Mouse (Mus musculus) CD4-positive helper T cell, adult 2 months (primary cell): ENCODE results near the gene Shd.

Experiments
- DNase-seq: peaks from one replicate; pipeline ENCODE4 v3.0.0-alpha.2; 2012; ENCODE audit warnings: low read depth, missing footprints, low spot score

Shd gene

DNA sequence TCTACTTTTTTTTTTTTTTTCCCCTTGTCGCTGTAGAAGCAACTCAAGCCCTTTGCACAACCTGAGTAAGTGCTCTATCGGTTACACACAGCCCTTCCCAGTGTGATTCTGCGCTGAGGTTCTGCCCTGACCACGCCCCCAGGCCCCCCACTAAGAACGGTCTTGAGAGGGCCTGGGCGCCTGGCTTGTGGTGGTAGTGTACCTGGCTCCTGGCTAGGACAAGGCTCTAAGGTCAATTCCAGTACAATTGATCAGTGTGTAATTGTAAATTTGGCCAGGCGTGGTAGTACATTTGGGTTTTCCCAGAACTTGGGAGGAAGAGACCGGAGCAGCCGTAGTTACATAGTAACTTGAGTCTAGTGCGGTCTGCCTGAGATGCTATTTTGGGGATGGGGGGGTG is 36.7 kb downstream of the Shd start:
- no peak for DNase-seq

DNA sequence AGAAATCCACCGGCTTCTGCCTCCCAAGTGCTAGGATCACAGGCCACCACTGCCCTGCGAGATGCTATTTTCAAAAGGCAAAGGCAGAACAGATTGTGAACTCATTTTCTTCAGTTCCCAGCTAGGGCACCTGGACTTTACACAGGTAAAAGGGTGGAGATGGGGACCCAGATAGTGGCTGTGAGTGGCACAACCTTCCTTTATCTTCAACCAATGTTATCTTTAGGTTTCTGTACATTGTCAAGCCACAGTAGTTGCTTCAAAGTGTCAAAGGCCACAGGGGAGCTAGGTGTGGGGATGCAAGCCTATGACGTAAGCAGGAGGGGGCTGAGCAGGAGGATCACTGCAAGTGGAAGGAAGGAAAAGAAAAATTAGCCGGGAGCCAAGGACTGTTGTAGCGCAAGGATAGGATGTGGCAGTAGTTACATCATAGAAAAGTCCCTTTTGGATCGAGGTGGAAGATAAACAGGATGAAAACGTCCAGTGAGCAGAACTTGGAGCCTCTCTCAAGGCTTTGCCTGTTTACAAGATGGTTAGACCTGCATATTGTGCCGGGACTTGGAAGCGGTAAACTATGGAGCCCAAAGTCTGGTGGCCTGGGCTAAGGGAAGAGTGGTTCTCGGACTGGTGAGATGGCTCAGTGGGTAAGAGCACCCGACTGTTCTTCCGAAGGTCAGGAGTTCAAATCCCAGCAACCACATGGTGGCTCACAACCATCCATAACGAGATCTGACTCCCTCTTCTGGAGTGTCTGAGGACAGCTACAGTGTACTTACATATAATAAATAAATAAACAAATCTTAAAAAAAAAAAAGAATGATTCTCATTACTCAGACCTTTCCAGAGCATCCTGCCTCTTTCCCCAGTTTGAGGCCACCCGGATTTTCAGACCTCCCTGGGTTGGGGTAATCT is 37.4 kb downstream of the Shd start:
- no peak for DNase-seq

DNA sequence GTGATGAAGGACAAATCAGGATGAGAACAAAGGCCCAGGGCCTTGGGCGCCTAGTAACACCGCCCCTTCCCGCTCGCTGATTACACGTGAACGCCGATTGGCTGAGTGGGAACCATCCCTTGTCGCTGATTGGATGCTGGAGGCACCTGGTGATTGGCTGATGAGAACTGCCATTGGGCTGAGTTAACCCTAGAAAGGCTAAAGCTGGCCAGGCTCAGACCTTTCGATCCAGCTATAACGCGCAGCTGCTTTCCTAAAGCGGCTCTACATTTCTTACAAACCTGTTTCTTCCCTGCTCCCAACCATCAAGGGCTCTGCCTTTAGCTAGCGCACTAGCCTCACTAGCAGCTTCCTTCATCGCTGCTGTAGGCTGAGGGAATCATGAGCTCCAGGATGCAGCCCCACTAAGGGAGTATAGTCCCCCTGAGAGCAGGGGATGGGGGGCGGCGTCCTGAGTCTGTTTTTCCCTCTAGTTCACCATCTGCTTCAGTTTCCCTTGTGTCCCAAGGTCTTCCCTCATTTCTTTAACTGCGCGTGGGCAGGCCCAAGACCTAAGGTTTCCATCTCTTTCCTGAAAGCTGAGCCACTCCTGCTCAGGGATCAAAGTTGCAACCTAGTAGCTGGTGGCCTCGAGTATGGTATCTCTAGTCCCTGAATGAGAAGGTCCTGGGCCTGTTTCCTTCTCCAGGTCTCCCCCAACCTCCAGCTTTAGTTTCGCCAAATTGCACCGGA is 38.3 kb downstream of the Shd start:
- peak; percentile 93 for DNase-seq

DNA sequence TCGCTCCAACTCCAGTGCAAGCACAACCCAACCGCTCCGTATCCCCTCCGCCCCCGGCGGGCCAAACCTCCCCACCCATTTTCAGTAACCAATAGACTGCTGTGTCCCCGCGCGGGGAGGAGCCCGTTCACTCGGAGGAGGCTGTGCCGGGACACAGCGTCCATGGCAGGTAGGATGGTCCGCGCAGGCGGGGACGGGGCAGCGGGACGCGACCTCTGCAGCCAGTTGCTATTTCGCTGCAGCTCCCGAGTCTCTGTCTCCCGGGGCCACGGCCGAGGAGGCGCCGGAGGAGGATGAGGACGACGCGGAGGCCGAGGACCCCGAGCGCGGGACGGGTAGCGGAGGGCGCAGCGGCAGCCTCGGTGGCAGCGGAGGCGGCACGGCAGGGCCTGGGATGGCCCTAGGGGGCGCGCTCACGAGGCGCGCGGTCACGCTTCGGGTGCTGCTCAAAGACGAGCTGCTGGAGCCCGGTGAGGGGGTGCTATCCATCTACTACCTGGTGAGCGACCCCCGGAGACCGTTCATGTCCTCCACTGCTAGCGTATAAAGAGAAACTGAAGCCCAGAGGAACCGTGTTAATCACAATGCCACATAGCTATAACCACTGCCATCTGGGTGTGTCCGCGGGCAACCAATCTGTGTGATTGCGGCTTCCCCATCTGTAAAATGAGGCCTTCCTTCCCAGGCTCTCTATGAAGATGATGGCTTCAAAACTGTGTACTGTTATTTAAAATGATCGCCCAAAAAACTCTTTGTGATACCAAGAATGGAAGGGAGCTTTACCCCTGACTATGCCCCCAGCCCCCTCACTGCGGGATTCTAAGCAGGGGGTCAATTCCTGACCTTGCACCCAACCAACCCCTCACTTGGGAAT is 39.1 kb downstream of the Shd start:
- peak; percentile 93 for DNase-seq

DNA sequence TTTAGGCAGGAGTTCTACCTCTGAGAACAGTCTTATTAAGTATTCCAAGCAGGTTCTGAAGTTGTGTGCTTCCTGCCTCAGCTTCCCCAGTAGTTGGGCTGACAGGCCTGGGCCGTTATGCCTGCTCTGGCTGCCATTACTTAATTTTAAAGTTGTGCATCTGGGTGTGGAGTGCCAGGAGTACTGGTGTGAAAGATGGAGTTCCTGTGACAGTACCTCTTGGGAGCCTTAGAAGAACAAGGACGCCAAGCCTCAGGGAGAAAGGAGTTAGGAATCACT is 39.6 kb downstream of the Shd start:
- no peak for DNase-seq

DNA sequence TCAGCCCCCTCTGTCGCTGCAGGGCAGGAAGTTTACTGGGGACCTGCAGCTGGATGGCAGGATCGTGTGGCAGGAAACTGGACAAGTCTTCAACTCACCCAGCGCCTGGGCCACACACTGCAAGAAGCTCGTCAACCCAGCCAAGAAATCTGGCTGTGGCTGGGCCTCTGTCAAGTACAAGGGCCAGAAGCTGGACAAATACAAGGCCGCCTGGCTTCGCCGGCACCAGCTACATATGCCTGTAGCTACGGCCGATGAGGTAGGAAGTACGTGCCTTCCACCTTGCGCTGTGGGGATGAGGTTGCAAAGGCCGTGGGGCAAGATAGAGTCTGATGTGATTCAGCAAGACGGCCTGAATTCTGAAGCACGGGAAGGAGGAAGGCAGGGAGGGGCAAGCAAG is 40.0 kb downstream of the Shd start:
- DNase-seq, result no peak

DNA sequence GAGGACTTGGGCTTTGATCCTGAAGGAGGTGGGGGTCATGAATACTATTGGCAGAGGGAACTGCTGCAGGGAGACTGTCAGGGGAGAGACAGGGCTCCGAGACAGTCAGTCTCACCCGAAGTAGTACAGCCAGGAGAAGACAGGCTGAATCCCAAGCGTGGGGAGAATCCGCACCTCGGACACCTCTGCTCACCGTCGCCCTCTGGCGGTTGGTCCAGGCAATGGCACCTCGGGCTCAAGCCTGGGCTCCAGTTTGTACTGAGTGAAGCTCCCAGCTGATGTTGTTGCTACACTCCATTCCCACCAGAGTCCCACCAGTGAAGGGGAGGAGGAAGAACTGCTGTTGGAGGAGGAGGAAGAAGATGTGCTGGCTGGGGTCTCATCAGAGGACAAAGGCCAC is 40.4 kb downstream of the Shd start:
- peak; percentile 67 for DNase-seq

DNA sequence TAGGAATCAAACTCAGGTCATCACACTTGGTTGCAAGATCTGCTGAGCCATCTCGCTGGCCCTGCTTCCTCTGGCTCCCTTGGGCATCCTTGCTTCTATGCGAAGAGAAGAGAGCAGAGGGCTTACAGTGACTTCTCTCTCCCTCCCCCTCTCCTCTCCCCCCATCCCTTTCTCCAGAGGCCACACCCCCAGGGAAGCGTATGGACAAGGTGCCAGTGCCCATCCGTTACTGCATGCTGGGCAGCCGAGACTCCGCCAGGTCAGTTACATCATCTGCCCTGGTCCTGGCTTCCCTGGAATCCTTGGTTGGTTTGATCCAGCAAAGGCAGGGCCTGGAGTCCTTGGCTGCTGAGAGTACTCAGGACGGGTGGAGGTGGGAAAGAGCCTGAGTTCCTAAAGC is 41.2 kb downstream of the Shd start:
- DNase-seq, result no peak

DNA sequence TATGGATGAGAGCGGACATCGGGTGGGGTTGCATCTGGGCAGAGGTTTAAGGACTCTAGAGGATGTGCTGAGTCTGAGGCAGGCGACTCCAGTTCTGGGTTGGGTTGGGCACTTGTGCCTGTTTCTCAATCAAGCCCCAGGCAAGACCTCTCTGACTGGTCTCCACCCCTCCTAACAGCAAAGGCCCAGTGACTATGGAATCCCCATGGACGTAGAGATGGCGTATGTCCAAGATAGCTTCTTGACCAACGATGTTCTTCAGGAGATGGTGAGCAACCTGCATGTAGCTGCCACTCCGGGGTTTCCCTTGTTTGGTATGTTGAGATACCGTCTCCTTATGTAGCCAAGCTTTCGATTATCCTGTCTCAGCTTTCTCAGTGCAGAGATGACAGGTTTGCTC is 45.0 kb downstream of the Shd start:
- no peak for DNase-seq

DNA sequence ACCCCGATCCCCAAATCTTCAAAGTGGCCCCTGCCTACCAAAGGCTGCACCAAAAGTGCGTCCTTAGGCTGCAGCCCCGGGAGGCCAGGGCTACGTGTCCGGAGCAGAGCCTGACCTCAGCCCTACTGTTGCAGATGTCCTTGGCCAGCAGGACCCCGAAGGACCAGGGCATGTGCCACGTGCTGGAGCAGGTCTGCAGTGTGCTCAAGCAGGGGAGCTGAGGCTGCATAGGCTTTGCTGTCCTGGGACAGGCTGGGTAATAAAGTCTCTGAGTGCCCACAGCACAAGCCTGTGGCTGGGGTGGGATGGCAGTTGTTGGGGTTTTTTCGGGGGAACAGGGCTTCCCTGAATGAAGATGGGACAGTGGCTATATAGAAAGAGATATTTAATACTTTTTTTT is 46.1 kb downstream of the Shd start:
- no peak for DNase-seq

DNA sequence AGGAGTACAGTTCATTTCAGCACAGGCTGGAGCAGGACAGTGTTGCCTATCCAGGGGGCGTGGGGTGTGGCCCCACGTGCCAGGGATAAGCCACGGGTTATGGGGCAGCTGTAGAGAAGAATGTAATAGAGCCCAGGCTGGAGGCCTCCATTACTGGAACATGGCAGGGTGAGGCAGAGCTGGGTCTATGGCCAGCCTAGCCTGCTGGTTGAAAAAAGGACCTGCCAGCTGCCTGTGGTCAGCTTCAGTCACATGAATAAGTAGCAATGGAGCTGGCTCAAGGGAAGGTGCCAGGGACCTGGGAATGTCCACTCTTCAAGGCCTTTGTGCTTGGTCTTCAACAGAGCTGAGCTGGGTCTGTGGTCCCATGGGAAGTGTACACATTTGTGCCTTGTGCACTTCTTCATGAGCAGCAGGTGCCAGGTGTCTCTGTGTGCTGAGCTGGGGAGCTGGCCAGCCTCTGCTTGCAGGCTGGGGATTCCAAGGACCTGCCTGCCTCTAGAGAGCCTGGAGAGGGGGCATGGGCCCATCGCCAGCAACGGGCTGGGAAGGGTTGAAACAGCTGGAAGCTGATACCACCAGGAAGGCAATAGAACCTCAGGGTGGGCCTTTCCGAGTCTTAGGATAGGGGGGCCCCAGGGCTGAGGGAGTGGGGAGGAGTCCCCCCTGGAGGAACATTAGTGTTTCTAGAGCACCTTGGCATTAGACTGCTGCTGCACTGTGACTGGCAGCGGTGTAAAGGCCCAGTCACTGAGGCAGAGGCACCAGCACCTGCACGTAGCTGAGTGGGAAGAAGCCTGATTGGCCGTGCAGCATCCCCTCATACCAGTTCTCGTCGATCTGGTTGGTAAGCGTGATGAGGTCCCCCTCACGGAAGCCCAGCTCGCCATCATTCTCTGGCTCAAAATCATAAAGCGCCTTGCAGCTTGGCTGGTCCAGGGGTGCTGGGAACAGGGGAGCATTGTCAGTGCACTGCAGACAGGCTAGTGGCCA is 46.8 kb downstream of the Shd start:
- DNase-seq, result no peak

DNA sequence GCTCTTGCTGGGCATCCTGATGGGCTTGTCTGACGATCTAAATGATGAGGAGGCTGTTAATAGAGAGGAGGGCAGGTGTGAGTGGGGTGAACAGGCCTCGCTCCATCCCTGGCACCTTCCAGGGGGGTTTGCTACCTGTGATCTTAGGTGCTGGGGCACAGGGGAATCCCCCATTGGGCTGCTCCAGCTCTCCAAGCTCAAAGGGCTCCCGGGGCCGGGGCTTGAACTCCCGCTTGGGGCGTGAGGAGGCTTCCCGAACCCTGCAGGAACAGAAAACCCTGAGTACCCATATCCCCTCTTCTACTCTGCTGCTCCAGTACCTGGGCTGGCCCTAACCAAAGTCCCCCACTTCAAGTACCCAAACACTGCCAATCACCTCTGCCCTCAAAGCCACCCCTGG is 47.6 kb downstream of the Shd start:
- DNase-seq, result no peak

DNA sequence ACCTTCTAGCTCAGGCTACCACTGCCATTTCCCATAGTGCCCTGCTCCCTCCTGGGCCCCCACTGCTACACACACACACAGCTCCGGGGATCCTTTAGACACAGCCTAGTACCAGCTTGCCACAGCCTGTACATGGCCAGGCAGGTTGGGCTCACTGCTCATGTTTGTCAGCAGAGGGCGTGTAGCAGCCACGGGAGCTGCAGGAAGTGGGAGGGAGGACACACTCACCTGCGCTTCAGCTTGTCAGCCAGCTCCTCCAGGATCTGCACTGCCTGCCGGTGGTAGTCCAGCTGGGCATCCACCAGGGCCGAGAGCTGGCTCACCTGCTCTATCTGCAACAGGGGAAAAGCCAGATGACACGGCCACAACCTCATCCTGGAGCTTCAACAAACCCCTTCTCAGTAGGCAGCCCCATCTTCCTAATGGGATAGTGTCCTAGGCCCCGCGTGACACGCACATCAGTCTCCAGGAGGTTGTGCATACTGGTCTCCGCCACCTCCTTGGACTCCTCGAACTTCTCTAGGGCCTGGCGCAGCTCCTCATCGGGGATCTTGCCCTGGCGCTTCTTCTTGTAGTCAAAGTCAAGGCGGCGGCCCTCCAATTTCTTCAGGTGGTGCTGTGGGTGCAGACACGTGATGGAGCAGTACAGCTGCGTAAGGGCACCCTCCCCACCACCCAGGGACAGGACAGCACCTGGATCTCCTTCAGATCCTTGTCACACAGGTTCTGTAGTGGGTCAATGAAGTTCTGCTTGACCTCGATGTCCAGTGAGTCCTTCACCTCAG is 48.3 kb downstream of the Shd start:
- DNase-seq, result peak; percentile 69

DNA sequence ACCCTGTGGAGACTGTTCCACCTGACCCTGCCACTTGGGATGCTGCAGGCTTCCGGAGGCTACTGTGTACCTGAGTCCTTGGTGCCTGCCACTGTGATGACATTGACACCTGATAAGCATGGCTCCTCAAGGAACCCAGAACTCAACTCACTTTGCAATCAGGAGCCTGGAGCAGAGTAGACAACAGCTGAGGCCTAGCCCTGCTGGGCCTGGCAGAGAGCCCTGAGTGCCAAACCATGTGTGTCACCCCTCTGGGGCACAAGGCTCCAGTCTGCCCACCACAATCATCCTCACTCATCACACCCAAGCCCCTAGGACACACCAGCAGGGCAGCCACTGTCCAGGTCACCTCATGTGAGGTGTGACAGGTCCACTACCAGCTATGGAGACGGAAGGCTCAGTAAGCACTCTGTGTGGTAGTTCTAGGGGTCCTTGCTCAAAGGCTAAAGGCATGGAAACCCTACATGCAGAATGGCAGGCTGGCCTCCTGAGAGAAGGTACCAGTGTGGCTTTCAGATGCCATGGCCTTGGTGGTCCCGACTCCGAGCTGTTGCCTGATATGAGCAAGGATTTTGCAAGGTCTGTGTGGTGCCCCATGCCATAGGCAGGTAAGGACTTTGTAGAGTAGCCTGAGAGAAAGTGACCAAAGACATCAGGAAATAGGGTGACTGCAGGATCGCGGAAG is 50.3 kb downstream of the Shd start:
- DNase-seq, result no peak

DNA sequence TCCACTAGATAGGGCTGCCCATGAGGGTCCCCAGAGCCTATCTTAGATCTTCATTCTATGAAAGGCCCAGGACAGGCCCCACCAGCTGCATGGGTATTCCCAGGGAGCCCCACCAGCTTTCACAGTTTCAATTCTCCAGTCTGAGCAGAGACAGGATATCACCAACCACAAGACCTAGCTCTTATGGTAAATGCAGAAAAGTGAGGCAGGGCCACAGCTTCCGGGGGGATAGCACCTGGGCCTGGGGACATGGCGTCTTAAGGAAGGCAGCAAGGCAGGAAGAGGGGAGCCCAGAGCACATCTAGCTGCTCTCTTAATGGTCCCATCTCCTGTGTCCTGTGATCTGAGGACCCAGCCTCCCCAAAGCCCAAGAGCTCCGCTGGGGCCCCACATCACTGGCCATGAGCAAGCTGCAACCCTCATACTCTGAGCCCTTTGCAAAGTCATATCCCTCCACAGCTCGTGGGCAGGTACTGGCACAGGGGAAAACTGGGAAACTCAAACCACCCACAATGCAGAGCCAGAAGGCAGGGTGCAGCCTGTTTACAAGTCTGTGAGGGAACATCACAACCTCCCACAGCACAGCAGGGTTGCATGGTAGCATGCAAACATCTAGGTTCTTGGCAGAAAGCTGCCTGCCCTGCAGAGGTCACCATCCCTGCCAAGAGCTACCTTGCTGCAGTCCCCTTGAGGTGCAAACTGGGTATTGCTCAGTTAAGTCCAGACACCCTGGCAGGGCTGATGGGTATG is 51.1 kb downstream of the Shd start:
- peak; percentile 73 for DNase-seq

DNA sequence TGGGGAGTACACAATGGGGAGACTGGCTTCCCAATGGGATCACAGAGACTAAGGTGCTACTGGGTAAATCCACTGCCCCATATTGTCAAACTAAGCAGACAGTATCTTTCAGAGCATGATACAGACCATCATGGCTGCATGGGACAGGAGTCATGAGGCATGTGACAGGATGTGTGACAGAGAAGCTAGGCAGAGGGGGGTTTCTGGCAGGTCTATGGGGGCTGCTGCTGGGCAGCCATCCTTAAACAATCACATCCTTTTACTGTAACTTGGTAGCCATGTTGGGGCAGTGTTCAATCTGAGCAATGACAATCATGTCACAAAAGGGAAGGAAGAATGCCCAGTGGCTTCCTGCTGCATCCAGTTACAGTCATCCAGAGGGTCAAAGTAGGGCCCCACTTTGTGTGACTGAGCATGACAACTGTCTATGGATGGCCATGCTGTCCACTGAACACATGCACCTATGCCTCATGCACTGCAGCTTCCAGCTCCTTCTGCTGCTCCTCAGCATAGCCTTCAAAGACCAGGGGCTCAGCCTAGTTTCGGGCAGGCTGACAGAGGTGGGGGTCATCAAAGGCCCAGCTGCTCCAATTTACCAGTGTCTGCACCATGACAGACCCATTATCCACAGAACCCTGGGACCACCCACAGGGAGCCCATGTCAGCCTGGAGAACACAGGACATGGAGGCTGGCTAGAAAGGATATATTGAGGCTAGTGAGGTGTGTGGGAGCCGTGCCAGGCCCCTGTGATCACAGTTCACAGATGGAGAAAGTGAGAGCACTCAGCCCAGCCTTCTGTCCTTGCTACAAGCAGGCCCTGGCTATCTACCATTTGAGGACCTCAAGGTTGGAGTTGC is 52.1 kb downstream of the Shd start:
- no peak for DNase-seq

DNA sequence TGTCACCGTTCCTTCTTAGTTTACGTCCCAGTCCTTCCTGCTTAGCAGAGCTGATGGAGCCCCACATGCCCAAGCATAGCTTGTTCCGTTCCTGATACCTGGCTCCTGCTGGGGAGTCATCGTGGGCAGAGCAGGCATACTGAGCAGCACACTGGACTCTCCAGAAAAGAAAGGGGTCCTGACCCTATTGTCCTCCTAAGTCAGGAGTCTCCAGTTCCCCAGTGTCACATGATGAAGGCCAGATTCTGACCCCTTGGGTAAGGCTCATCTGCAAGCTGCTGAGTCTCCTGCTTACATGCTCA is 52.7 kb downstream of the Shd start:
- no peak for DNase-seq

DNA sequence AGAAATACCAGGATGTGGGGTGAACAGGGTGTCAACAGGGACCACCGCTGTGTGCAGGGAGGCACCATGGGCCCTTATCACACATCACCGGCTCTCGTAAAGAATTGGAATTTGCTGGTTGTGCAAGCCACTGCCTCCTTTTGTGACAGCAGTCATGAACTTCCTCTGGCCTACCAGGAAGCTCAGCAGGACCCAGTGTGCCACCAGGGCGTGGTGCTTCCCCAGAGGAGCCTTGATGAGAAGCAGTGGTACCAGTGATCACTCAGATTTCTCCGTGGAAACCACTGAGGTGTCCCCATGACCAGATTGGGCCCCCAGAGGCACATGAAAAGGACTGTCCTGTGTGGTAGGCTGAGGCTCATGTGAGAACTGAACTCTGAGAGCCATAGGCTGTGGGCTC is 53.1 kb downstream of the Shd start:
- DNase-seq, result no peak
